Mouse (Mus musculus) forebrain, postnatal 0 days (tissue): ENCODE data around the gene Mcidas. TPM values are rescaled to one million over a fixed set of nuclear protein-coding genes. Genes with fewer than 3 reads are reported as not detected.

Experiments used
- ATAC-seq: fragments of 200-750 bp; cut with Nextera tagmentation; 2 replicates; pipeline ENCODE4 v1.8.0; 2017; ENCODE audit warnings: mild to moderate bottlenecking, moderate library complexity
- DNase-seq: peaks from one replicate; pipeline ENCODE4 v3.0.0-alpha.2; 2015
- H3K27ac ChIP-seq: fragments of 300-500 bp; sonication (generic); 2 replicates; pipeline ENCODE4 v1.5.1; 2014; ENCODE audit warnings: low read depth, mild to moderate bottlenecking, antibody characterized with exemption, low read length, moderate library complexity, mixed read lengths
- H3K27me3 ChIP-seq: fragments of 300-500 bp; sonication (generic); 2 replicates; pipeline ENCODE4 v1.6.1; 2014; ENCODE audit warnings: mild to moderate bottlenecking, low read length, mixed read lengths; ENCODE audit not compliant: insufficient read depth
- H3K36me3 ChIP-seq: fragments of 300-500 bp; sonication (generic); 2 replicates; pipeline ENCODE4 v1.6.1; 2014; ENCODE audit warnings: mild to moderate bottlenecking, moderate library complexity; ENCODE audit not compliant: insufficient read depth
- H3K4me1 ChIP-seq: fragments of 300-500 bp; sonication (generic); 2 replicates; pipeline ENCODE4 v1.6.1; 2014; ENCODE audit warnings: antibody characterized with exemption; ENCODE audit not compliant: insufficient read depth
- H3K4me2 ChIP-seq: fragments of 300-500 bp; sonication (generic); 2 replicates; pipeline ENCODE4 v1.6.1; 2014; ENCODE audit warnings: low read depth, mild to moderate bottlenecking, moderate library complexity
- H3K4me3 ChIP-seq: fragments of 300-500 bp; sonication (generic); 2 replicates; pipeline ENCODE4 v1.5.1; 2014; ENCODE audit warnings: low read depth, low read length, mixed read lengths
- H3K9ac ChIP-seq: fragments of 300-500 bp; sonication (generic); 2 replicates; pipeline ENCODE4 v1.6.1; 2014; ENCODE audit warnings: mild to moderate bottlenecking
- H3K9me3 ChIP-seq: fragments of 300-500 bp; sonication (generic); 2 replicates; pipeline ENCODE4 v1.6.1; 2016; ENCODE audit warnings: low read length
- CTCF ChIP-seq: sonication (generic); IDR thresholded peaks from 2 replicates; pipeline ENCODE4 v1.5.1; 2016; ENCODE audit warnings: antibody characterized with exemption, control low read depth, low read depth
- WGBS: fragments of 180-500 bp; shearing (Covaris S2); extraction: QIAGEN DNeasy Blood & Tissue Kit; methylation state at CpG from one replicate; pipeline ENCODE4 v1.1.7; 2014; 5-methylcytosine and 5-hydroxymethylcytosine counted together
- polyA plus RNA-seq: library from polyadenylated mRNA; unstranded; fragments of >200 nt; fragmentation: Nextera tagmentation; extraction: Ambion mirVana; gene quantifications from 2 replicates; pipeline ENCODE4 v1.2.1, GENCODE M21; 2015
- total RNA-seq: library from RNA; depleted of rRNA; stranded (reverse); fragments of >200 nt; gene quantifications from 2 replicates; pipeline ENCODE4 v1.2.3, GENCODE M21; 2014

Gene Mcidas
- total and polyA plus RNA-seq, 2 experiments from 2014 or later: 1.8 to 1.9 TPM

DNA sequence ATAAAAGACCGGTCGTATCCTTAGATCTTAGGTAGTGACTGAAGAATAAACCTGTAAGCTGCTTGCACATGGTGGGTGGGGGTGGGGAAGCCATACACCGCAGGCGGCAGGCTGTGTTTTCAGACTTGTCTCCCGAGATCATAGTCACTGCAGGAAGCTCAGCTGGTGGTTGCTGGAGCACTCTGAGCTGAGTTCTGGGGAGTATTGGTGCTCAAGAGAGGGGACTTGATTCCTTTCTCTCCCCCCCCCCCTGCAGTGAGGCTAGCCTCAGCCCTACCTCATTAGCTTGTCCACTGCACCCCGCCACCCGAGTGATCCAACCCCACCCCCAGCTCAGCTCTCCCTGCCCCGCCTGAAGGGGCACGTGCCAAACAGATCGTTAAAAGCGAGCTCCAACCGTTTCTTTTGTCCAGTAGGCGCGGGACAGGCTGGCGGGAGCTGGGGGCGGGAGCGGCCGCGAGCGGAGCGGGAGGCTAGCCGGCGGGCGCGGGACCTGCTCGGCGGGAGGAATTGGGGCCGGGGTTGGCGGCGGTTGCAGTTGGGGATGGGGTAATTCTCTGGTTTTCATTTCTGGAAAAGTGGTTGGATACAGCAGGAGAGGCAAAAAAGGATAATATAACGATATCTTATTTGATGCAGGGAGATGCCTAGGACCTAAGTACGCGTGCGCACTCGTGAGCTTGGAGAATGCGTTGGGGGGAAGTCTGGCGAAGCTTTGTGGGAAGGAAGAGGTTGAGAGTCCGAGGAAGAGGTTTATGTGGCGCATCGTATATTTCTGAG is 38.3 kb downstream of the Mcidas start:
- Histone ChIP-seq H3K27ac (peak overlapping the region; percentile 87), H3K36me3 (no peaks in the 10 kb centered on the region), H3K4me2 (peak overlapping the region; percentile 86), H3K9me3 (no peaks in the 10 kb centered on the region), H3K27me3 (no peaks in the 10 kb centered on the region; the same call in 1 of the 2 replicates), H3K9ac (peak overlapping the region; percentile 71), H3K4me1 (peaks cover 10% of the 10 kb centered on the region; the same call in 1 of the 2 replicates), H3K4me3 (peak overlapping the region; percentile 67)
- WGBS: under 1% methylated on average over 40 of the region's 40 CpGs
- DNase-seq (peak; percentile 83), ATAC-seq (peak; percentile 78)
- TF ChIP-seq CTCF: 0 out of 2 replicates have a peak, but pooled peaks have one; percentile 17

DNA sequence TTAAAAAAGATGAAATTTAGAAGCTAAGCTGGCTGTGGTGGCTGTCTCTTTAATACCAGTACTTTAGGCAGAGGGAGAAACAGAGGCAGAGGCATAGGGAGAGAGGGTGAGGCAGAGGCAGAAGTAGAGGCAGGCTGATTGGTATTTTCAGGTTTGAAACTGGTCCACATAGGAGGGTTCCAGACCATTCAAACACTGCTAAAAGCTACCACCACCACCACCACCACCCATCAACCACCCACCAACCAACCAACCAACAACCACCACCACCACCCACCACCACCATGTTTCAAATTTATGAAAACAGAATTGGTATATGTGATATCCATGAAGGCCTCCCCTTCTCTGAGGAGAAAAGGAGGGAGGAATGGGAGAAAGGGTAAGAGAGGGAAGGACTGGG is 39.2 kb downstream of the Mcidas start:
- TF ChIP-seq CTCF: no peak
- Histone ChIP-seq H3K27me3 (no peaks in the 10 kb centered on the region; the same call in 1 of the 2 replicates), H3K9ac (no peak overlapping the region), H3K4me2 (no peak overlapping the region), H3K4me1 (peaks cover 10% of the 10 kb centered on the region; the same call in 1 of the 2 replicates), H3K9me3 (no peaks in the 10 kb centered on the region), H3K27ac (no peak overlapping the region), H3K4me3 (peak overlapping the region; percentile 67; the same call in 1 of the 2 replicates), H3K36me3 (no peaks in the 10 kb centered on the region)
- no peak for ATAC-seq
- DNase-seq: no peak

DNA sequence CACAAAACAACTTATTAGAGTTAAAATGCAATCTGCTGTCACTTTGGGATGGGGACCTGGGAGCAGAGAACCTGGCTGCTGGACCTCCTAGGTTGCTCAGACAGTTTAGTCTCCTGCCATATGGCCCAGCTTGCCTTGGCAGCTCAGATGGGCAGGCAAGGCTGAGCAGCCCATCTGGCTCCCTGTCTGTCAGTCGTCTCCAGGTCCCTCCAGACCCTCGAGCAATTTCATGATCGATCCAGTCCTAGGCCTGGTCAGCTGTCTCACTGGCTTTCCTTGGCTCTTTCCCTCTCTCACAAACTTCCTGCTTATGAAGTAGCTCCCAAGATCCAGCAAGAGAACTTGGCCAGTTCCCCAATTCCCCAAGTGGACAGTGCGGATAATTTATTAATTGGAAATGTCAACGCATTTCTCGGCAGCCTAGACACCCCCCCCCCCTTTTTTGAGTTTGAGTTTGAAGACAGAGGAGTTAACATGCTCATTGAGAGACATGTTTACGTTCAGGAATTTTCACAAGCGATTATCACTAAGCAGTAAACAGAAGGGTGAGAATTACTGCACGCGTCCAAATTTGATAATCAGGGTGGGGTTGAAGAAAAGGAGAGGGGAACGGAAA is 40.7 kb downstream of the Mcidas start:
- DNase-seq (peak; percentile 15), ATAC-seq (no peak)
- Histone ChIP-seq H3K9me3 (no peaks in the 10 kb centered on the region), H3K9ac (no peak overlapping the region), H3K36me3 (no peaks in the 10 kb centered on the region), H3K27ac (no peak overlapping the region), H3K27me3 (no peaks in the 10 kb centered on the region; the same call in 1 of the 2 replicates), H3K4me1 (peaks cover 10% of the 10 kb centered on the region; the same call in 1 of the 2 replicates), H3K4me3 (peak overlapping the region; percentile 55), H3K4me2 (peak overlapping the region; percentile 97)
- no peak for TF ChIP-seq CTCF
- WGBS: 2% methylated on average over 11 of the region's 11 CpGs

DNA sequence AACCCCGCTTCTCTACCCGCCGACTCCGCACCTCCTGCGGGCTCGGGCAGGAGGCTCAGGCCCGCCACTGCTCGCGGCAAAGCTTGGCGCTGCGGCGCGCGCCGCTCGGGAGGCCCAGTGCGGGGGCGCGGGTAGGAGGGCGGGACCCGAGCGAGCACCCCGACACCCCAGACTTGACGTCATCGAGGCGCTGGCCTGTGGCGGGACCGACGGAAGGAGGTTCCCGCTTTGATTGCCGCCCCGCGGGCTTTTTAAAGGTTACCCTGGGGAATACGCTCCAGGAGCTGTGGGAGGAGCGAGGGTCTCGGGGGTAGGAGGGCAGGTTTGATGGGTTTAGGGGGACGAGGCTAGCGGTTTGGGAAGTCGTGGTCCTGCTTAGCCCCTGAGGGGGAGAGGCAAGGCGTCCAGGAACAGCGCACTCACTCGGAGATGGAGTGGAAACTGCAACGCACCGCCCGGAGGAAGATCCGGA is 41.3 kb downstream of the Mcidas start, which contains the start of gene Cdc20b:
Cdc20b (plus strand) TSS at position 162 of the 472 bp plus-strand sequence.
- Histone ChIP-seq H3K9me3 (no peaks in the 10 kb centered on the region), H3K36me3 (no peaks in the 10 kb centered on the region), H3K27me3 (no peaks in the 10 kb centered on the region; the same call in 1 of the 2 replicates), H3K4me2 (peak within 1 kb of the TSS; percentile 97), H3K9ac (peak within 1 kb of the TSS; percentile 49), H3K4me3 (peak within 1 kb of the TSS; percentile 55), H3K27ac (no peak within 1 kb of the TSS), H3K4me1 (peaks cover 10% of the 10 kb centered on the region; the same call in 1 of the 2 replicates)
- under 1% methylated on average over 46 of the region's 46 CpGs for WGBS
- DNase-seq (peak; percentile 35), ATAC-seq (peak; percentile 9)
- TF ChIP-seq CTCF: 0 out of 2 replicates have a peak, but pooled peaks have one; percentile 16

DNA sequence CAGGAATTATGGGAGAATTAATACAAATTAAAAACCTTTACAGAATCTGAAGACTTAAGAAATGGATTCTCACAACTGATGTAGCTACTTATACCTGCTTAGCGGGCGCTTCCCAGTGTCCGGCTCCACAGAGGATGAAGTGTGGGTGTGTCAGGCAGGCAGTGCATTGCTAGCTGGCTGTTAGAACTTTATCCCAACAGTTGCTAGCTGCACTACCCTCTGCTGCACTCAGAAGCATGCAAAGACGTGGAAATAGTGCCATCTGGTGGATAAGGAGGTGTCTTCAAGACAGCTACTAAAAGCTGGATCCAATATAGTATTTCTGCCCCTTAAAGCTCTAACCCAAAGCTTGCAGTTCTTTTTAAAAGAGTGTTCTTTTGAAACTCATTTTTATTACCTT is 42.2 kb downstream of the Mcidas start:
- ATAC-seq: peak; percentile 86

DNA sequence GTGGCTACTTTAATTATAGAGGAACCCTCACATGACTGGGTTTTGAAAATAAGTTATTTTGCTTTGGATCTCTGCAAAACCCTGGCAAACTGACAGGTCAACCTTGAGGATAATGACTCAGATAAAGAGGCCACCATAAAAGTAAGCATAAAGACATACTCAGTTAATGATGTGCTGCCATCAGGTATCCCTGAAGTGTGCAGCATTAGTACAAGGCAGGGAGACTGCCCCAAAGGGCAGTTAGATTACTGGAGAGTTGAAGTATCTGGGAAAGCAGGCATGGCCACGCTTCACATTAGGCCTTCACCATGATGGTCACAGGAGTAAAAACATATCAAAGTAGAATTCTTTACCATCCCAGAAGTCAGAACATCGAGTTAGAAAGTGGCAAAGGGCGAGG is 51.2 kb downstream of the Mcidas start:
- no peak for DNase-seq
- no peak for TF ChIP-seq CTCF
- Histone ChIP-seq H3K9me3 (no peaks in the 10 kb centered on the region), H3K4me2 (peak overlapping the region; percentile 55; the same call in 1 of the 2 replicates), H3K9ac (no peak overlapping the region), H3K4me3 (0 out of 2 replicates have a peak overlapping the region, but pooled peaks have one; percentile 38), H3K27me3 (no peaks in the 10 kb centered on the region), H3K27ac (no peak overlapping the region), H3K4me1 (no peaks in the 10 kb centered on the region; the same call in 1 of the 2 replicates), H3K36me3 (no peaks in the 10 kb centered on the region)
- no peak for ATAC-seq
- WGBS: 70% methylated on average over 3 of the region's 3 CpGs

More for the DNA sequence above, 42.2 kb downstream of the Mcidas start:
- no peak overlapping the region for H3K27ac ChIP-seq
- peak overlapping the region; percentile 97 for H3K4me2 ChIP-seq
- H3K36me3 ChIP-seq: no peaks in the 10 kb centered on the region
- peak; percentile 94 for TF ChIP-seq CTCF
- H3K4me1 ChIP-seq: peaks cover 10% of the 10 kb centered on the region; the same call in 1 of the 2 replicates
- DNase-seq: peak; percentile 94
- H3K9me3 ChIP-seq: no peaks in the 10 kb centered on the region
- WGBS: 3% methylated on average over 4 of the region's 4 CpGs
- H3K4me3 ChIP-seq: peak overlapping the region; percentile 55
- 0 out of 2 replicates have a peak overlapping the region, but pooled peaks have one; percentile 49 for H3K9ac ChIP-seq
- H3K27me3 ChIP-seq: no peaks in the 10 kb centered on the region; the same call in 1 of the 2 replicates
